Mouse (Mus musculus): ENCODE results near the gene Ehbp1. TPM values are rescaled to one million over a fixed set of nuclear protein-coding genes. Genes with fewer than 3 reads are reported as not detected.

Ehbp1 gene
- polyA plus RNA-seq, 1 experiment, result 3.5 TPM

- 62% methylated on average over 1 of the region's 1 CpGs for WGBS
- no peak for DNase-seq
- Histone ChIP-seq H3K4me3 (replicated peaks; ENCODE audit: extremely low read depth, low read depth, low read length) (no peak overlapping the region), H3K4me1 (ENCODE audit: control insufficient read depth, insufficient read depth, low read length) (no peaks in the 10 kb centered on the region)
- no peak for TF ChIP-seq POLR2A (IDR thresholded peaks at IDR 0.05; ENCODE audit: borderline replicate concordance, extremely low read depth, low read depth, low read length)
- TF ChIP-seq CTCF (IDR thresholded peaks at IDR 0.05; ENCODE audit: insufficient read depth, low read length), result no peak
Measured at GRCm38 (mm10) chr11:22206611-22207010, 135.5 kb downstream of the Ehbp1 start.

DNA sequence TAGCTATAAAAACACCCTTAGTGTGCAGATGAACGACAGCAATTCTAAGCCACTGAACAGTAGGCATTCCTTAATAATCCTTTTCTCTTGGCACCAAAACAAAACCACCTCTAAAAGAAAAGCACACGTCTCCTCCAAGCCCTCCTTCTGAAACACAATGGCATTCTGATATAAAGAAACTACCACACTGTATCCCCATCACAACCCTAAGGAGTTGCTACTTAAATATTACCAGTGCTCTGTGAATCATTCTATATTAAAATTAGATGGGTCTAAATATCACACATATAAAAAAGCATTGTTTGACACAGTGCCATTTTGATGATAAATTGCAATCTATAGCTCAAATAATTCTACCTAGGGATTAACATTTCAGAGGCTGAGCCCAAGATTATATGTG lies 135.9 kb downstream of the Ehbp1 start:
- Histone ChIP-seq H3K4me1 (ENCODE audit: control insufficient read depth, insufficient read depth, low read length) (no peaks in the 10 kb centered on the region), H3K4me3 (replicated peaks; ENCODE audit: extremely low read depth, low read depth, low read length) (no peak overlapping the region)
- TF ChIP-seq POLR2A (IDR thresholded peaks at IDR 0.05; ENCODE audit: borderline replicate concordance, extremely low read depth, low read depth, low read length) (no peak), CTCF (IDR thresholded peaks at IDR 0.05; ENCODE audit: insufficient read depth, low read length) (no peak)
- WGBS, result 65% methylated on average over 2 of the region's 2 CpGs
- no peak for DNase-seq

DNA sequence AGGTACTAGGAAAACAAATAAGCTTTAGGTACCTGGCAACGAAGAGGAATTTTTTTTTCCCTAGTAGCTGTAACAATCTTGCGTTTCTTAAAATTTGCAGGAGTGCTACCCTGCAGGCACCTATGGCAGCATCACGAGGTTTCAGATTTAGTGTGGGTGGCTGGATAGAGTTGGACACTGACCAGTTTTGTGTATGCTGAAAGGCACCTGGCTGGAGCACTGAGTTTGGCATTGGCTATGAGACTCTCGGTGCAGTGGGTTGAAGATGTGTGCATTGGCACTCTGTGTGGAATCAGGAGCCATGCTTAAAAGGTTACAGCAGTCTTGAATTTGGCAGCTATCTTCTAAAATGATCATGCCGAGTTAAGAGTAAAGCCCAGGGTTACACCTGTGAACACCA lies 138.7 kb downstream of the Ehbp1 start:
- H3K4me1 ChIP-seq (ENCODE audit: control insufficient read depth, insufficient read depth, low read length), result no peaks in the 10 kb centered on the region
- no peak overlapping the region for H3K4me3 ChIP-seq (replicated peaks; ENCODE audit: extremely low read depth, low read depth, low read length)
- no peak for DNase-seq
- TF ChIP-seq POLR2A (IDR thresholded peaks at IDR 0.05; ENCODE audit: borderline replicate concordance, extremely low read depth, low read depth, low read length) (no peak), CTCF (IDR thresholded peaks at IDR 0.05; ENCODE audit: insufficient read depth, low read length) (no peak)
- 73% methylated on average over 5 of the region's 5 CpGs for WGBS

DNA sequence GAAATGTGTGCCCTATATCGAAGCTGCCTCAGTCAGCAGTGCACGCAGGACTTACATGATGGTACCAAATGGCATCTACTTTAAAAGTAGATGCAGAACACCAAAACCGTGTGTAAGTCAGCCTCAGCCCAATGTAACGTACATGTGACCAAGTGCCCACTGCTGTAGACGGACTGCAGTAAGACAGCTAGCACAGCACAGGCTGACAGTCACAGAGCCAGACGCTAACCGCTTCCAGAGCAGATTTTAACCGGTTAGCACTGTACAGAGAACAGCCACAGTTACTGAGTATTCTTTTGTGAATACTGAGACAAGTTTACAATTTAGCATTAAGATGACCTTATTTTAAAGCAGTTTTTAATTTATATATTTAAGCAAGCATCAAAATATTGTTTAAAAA lies 141.0 kb downstream of the Ehbp1 start:
- H3K4me3 ChIP-seq (replicated peaks; ENCODE audit: extremely low read depth, low read depth, low read length), result no peak overlapping the region
- no peak for TF ChIP-seq CTCF (IDR thresholded peaks at IDR 0.05; ENCODE audit: insufficient read depth, low read length)
- no peak for DNase-seq
- no peaks in the 10 kb centered on the region; the same call in 1 of the 2 replicates for H3K4me1 ChIP-seq (ENCODE audit: control insufficient read depth, insufficient read depth, low read length)
- 95% methylated on average over 8 of the region's 8 CpGs for WGBS

GRCm38 (mm10) chr11:22199881-22200280 lies 142.2 kb downstream of the Ehbp1 start:
- DNase-seq, result no peak
- 71% methylated on average over 3 of the region's 3 CpGs for WGBS
- TF ChIP-seq POLR2A (IDR thresholded peaks at IDR 0.05; ENCODE audit: borderline replicate concordance, extremely low read depth, low read depth, low read length) (no peak), CTCF (IDR thresholded peaks at IDR 0.05; ENCODE audit: insufficient read depth, low read length) (no peak)
- Histone ChIP-seq H3K4me1 (ENCODE audit: control insufficient read depth, insufficient read depth, low read length) (no peaks in the 10 kb centered on the region; the same call in 1 of the 2 replicates), H3K4me3 (replicated peaks; ENCODE audit: extremely low read depth, low read depth, low read length) (no peak overlapping the region)

DNA sequence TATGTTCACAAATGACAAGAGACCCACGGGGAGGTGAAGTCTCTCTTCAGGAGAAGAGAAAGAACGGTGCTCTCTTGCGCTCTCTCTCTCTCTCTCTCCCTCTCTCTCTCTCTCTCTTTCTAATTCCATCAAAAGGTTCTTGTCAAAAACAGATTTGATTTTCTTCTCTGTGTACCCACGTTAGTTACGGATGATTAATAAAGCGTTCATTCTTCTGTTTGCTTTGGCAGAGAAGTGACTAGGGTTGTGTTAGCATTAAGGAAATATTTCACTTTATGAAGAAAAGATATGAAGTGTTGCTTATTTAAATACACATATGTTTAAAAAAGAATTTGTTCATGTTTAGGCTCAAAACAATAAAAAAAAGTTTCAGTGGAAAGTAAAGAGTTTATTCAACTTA lies 143.7 kb downstream of the Ehbp1 start:
- H3K4me3 ChIP-seq (replicated peaks; ENCODE audit: extremely low read depth, low read depth, low read length), result no peak overlapping the region
- WGBS, result 53% methylated on average over 6 of the region's 6 CpGs
- no peaks in the 10 kb centered on the region; the same call in 1 of the 2 replicates for H3K4me1 ChIP-seq (ENCODE audit: control insufficient read depth, insufficient read depth, low read length)
- TF ChIP-seq CTCF (IDR thresholded peaks at IDR 0.05; ENCODE audit: insufficient read depth, low read length) (no peak), POLR2A (IDR thresholded peaks at IDR 0.05; ENCODE audit: borderline replicate concordance, extremely low read depth, low read depth, low read length) (no peak)
- DNase-seq, result no peak

DNA sequence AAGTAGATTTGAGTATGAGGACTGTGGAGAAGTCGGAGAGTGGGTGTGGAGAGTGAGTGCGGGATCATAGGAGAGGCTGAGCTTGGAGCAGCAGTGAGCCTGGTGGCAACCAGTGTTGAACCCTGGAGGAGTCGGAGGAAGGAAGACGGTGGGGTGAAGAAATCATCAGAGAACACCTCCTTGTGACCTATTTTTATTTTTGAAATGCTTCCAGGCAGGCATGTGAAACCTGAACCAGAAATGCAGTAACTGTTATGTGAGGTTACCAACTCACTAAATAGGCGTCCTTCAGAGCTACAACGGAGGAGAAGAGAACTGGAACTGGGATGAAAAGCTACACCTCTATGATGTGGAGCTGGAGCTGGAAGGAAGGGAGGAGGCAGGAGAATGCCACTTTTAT lies 144.2 kb downstream of the Ehbp1 start:
- DNase-seq, result no peak
- Histone ChIP-seq H3K4me1 (ENCODE audit: control insufficient read depth, insufficient read depth, low read length) (no peaks in the 10 kb centered on the region; the same call in 1 of the 2 replicates), H3K4me3 (replicated peaks; ENCODE audit: extremely low read depth, low read depth, low read length) (no peak overlapping the region)
- WGBS, result 61% methylated on average over 6 of the region's 6 CpGs
- TF ChIP-seq POLR2A (IDR thresholded peaks at IDR 0.05; ENCODE audit: borderline replicate concordance, extremely low read depth, low read depth, low read length) (no peak), CTCF (IDR thresholded peaks at IDR 0.05; ENCODE audit: insufficient read depth, low read length) (no peak)

DNA sequence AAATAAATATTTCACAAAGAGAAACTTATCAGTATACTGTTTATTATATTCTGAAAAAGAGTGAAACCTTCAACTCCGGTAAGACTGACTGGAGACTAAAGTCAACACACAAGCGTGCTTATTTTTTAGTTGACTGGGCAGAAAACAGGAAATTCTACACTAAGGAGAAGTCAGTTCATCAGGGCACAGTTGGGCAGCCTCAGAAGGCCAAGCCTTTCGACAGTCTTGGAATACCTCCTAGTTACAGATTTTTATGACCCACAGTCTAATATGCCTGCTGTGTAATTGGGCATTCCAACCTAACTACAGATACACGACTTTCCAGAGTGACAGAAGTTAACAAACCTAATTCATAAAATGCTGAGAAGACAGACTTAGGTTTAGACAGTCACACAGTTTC lies 145.3 kb downstream of the Ehbp1 start:
- DNase-seq, result no peak
- H3K4me3 ChIP-seq (replicated peaks; ENCODE audit: extremely low read depth, low read depth, low read length), result no peak overlapping the region
- TF ChIP-seq POLR2A (IDR thresholded peaks at IDR 0.05; ENCODE audit: borderline replicate concordance, extremely low read depth, low read depth, low read length) (no peak), CTCF (IDR thresholded peaks at IDR 0.05; ENCODE audit: insufficient read depth, low read length) (no peak)
- no peaks in the 10 kb centered on the region; the same call in 1 of the 2 replicates for H3K4me1 ChIP-seq (ENCODE audit: control insufficient read depth, insufficient read depth, low read length)
- 70% methylated on average over 4 of the region's 4 CpGs for WGBS

DNA sequence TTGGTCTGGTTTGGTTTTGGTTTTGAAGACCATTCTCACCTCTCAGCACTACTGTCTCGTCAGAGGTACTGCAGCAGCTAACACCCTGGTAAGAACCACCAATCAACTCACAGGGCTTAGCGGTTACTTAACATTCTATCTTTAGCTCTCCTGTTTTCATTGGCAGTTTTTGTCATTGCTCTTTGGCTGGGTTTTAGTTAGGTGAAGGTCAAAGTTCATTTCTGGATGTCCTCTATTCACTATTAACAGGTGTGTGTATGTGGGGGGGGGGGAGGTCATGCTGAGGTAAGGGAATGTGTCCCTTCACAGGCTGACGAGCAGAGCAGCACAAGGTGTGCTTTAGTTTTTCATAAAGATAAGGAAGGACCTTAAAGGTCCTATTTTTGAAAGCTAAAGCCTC lies 147.5 kb downstream of the Ehbp1 start:
- no peak overlapping the region for H3K4me3 ChIP-seq (replicated peaks; ENCODE audit: extremely low read depth, low read depth, low read length)
- no peaks in the 10 kb centered on the region; the same call in 1 of the 2 replicates for H3K4me1 ChIP-seq (ENCODE audit: control insufficient read depth, insufficient read depth, low read length)
- TF ChIP-seq CTCF (IDR thresholded peaks at IDR 0.05; ENCODE audit: insufficient read depth, low read length), result no peak
- no peak for DNase-seq
- WGBS, result 85% methylated on average over 3 of the region's 3 CpGs

DNA sequence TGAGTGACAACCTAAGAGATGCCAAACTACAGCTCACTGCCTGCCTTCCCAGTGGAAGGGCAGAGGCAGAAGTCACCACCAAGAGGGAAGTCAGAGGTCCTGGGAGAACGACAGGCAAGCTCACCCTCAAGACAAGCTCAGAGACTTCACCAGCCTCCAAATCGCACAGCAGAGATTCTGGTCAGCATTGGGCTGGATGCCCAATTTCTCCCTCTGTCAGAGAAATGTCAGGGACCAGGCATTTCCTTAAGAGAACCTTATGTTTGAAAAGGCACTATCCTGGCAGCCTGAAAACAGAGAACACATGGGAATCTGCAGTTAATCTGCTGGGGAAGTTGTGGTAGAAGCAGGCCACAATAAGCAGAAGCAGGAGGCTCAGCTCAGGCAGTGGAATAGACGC lies 151.5 kb downstream of the Ehbp1 start:
- TF ChIP-seq POLR2A (IDR thresholded peaks at IDR 0.05; ENCODE audit: borderline replicate concordance, extremely low read depth, low read depth, low read length) (no peak), CTCF (IDR thresholded peaks at IDR 0.05; ENCODE audit: insufficient read depth, low read length) (no peak)
- no peaks in the 10 kb centered on the region for H3K4me1 ChIP-seq (ENCODE audit: control insufficient read depth, insufficient read depth, low read length)
- 50% methylated on average over 3 of the region's 3 CpGs for WGBS
- no peak for DNase-seq
- no peak overlapping the region for H3K4me3 ChIP-seq (replicated peaks; ENCODE audit: extremely low read depth, low read depth, low read length)

DNA sequence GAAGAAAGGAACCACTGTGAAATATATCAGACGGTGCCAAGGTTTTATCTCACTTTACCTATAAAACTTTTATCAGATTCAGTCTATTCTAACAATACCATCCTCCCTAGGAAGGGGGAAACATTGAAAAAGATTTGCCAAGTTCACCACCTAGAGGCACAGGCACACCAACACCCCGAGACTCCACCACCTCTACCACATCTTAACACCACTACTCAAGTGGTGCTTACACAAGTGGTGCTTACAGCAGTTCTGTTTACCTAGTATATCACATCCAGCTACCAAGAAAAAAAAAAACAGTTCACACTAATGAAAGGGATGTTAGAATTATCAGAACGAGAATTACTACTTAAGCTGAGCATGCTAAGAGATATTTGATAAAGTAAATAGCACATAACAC lies 152.1 kb downstream of the Ehbp1 start:
- WGBS, result 64% methylated on average over 3 of the region's 3 CpGs
- Histone ChIP-seq H3K4me1 (ENCODE audit: control insufficient read depth, insufficient read depth, low read length) (no peaks in the 10 kb centered on the region), H3K4me3 (replicated peaks; ENCODE audit: extremely low read depth, low read depth, low read length) (no peak overlapping the region)
- DNase-seq, result no peak
- TF ChIP-seq CTCF (IDR thresholded peaks at IDR 0.05; ENCODE audit: insufficient read depth, low read length), result no peak
- no peak for TF ChIP-seq POLR2A (IDR thresholded peaks at IDR 0.05; ENCODE audit: borderline replicate concordance, extremely low read depth, low read depth, low read length)
